Mouse (Mus musculus): ENCODE results near the gene Ndc1.

DNA sequence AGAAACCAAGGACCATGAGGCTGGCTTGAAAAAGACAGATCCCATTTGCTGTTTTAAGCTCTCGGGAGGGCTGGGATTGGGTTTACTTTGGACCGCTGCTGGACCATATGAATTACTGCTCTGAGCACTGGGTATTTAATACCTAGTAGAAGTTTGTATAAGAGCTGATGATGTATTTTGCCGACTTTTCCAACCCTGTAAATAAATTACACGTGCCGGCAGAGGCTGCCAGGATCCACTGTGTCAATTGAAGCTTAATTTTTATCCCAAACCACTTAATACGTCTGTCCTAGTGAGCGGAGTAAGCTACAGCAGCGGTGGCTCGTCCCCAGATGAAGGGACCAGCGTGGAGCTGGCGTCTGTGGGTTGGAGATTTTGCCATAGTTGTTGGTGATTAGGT is 74.7 kb downstream of the Ndc1 start:
- TF ChIP-seq CTCF (IDR thresholded peaks at IDR 0.05; ENCODE audit: low read depth) (no peak), EP300 (IDR thresholded peaks at IDR 0.05; ENCODE audit: low read depth) (no peak)

All from liver, embryonic 14.5 days (tissue).